Mouse (Mus musculus) intestine, embryonic 16.5 days (tissue): Measurements from ENCODE around the gene Sntb2. TPM values are rescaled to one million over a fixed set of nuclear protein-coding genes. Genes with fewer than 3 reads are reported as not detected.

Source experiments
- ATAC-seq: fragments of 200-750 bp; cut with Nextera tagmentation; 2 replicates; pipeline ENCODE4 v1.8.0; 2017; ENCODE audit warnings: moderate TSS enrichment, moderate library complexity
- H3K27ac ChIP-seq: fragments of 300-500 bp; sonication (generic); 2 replicates; pipeline ENCODE4 v1.5.1; 2014; ENCODE audit warnings: mild to moderate bottlenecking, low read length
- H3K27me3 ChIP-seq: fragments of 300-500 bp; sonication (generic); replicated peaks from 2 replicates; pipeline ENCODE4 v1.6.1; 2014; ENCODE audit warnings: low read length, control low read depth, mixed read lengths; ENCODE audit not compliant: control insufficient read depth, insufficient read depth
- H3K36me3 ChIP-seq: fragments of 300-500 bp; sonication (generic); 2 replicates; pipeline ENCODE4 v1.6.1; 2014; ENCODE audit warnings: low read length, control low read depth; ENCODE audit not compliant: control insufficient read depth, insufficient read depth
- H3K4me1 ChIP-seq: fragments of 300-500 bp; sonication (generic); 2 replicates; pipeline ENCODE4 v1.6.1; 2014; ENCODE audit warnings: low read length, control low read depth, mixed read lengths; ENCODE audit not compliant: control insufficient read depth, insufficient read depth
- H3K4me2 ChIP-seq: fragments of 300-500 bp; sonication (generic); 2 replicates; pipeline ENCODE4 v1.6.1; 2014; ENCODE audit warnings: low read depth, low read length, control low read depth
- H3K4me3 ChIP-seq: fragments of 300-500 bp; sonication (generic); 2 replicates; pipeline ENCODE4 v1.5.1; 2014; ENCODE audit warnings: mild to moderate bottlenecking, low read length
- H3K9ac ChIP-seq: fragments of 300-500 bp; sonication (generic); 2 replicates; pipeline ENCODE4 v1.6.1; 2014; ENCODE audit warnings: low read depth, low read length
- H3K9me3 ChIP-seq: fragments of 300-500 bp; sonication (generic); 2 replicates; pipeline ENCODE4 v1.6.1; 2016; ENCODE audit warnings: low read length, control low read depth; ENCODE audit not compliant: control insufficient read depth
- WGBS: fragments of 180-500 bp; shearing (Covaris S2); extraction: QIAGEN DNeasy Blood & Tissue Kit; methylation state at CpG from one replicate; pipeline ENCODE4 v1.1.7; 2014; 5-methylcytosine and 5-hydroxymethylcytosine counted together
- polyA plus RNA-seq: library from polyadenylated mRNA; unstranded; fragments of >200 nt; fragmentation: Nextera tagmentation; extraction: Ambion mirVana; gene quantifications from 2 replicates; pipeline ENCODE4 v1.2.1, GENCODE M21; 2015

Sntb2 gene
- polyA plus RNA-seq, 1 experiment from 2014 or later, result 8.5 TPM

DNA sequence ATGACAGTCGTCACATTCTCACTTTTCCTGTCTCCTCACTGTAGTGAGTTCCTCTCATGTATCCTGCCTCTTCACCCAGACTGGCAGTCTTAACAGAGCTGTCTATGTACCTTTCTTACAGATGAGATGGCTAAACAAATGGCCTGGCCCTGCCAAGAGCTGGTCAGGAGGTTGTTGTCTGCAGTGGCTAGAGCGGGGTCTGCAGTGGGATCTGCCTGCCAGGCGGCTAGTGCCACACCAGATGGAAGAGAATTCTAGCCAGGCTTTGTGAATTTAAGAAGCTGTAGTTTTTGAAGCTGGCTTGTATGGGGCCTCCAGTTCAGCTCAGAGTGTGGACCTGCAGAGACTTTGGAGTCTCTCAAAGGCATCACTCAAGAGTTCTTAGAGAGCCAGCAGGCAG, 100.1 kb downstream of the Sntb2 start:
- H3K4me3 ChIP-seq, result no peak overlapping the region
- H3K9ac ChIP-seq, result no peak overlapping the region
- H3K9me3 ChIP-seq, result no peaks in the 10 kb centered on the region
- no peak for ATAC-seq
- 93% methylated on average over 3 of the region's 3 CpGs for WGBS
- no peaks in the 10 kb centered on the region; the same call in 1 of the 2 replicates for H3K36me3 ChIP-seq
- no peak overlapping the region for H3K27ac ChIP-seq
- H3K4me2 ChIP-seq, result no peak overlapping the region
- peaks cover 14% of the 10 kb centered on the region for H3K4me1 ChIP-seq
- H3K27me3 ChIP-seq, result no peaks in the 10 kb centered on the region

DNA sequence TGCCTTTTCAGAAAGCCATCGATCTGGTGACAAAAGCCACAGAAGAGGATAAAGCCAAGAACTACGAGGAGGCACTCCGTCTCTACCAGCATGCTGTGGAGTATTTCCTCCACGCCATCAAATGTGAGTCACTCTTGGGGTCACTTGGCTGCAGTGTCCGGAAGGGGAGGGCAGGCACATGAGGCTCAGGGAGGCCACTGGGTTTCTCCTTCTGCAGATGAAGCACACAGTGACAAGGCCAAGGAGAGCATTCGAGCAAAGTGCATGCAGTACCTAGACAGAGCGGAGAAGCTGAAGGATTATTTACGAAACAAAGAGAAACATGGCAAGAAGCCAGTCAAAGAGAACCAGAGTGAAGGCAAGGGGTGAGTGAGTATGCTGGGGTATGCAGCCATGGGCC, 101.1 kb downstream of the Sntb2 start:
- peaks cover 14% of the 10 kb centered on the region for H3K4me1 ChIP-seq
- WGBS, result 79% methylated on average over 8 of the region's 8 CpGs
- H3K36me3 ChIP-seq, result no peaks in the 10 kb centered on the region; the same call in 1 of the 2 replicates
- H3K27me3 ChIP-seq, result no peaks in the 10 kb centered on the region
- H3K27ac ChIP-seq, result no peak overlapping the region
- H3K9ac ChIP-seq, result no peak overlapping the region
- no peaks in the 10 kb centered on the region for H3K9me3 ChIP-seq
- no peak overlapping the region for H3K4me3 ChIP-seq
- ATAC-seq, result no peak
- H3K4me2 ChIP-seq, result no peak overlapping the region

DNA sequence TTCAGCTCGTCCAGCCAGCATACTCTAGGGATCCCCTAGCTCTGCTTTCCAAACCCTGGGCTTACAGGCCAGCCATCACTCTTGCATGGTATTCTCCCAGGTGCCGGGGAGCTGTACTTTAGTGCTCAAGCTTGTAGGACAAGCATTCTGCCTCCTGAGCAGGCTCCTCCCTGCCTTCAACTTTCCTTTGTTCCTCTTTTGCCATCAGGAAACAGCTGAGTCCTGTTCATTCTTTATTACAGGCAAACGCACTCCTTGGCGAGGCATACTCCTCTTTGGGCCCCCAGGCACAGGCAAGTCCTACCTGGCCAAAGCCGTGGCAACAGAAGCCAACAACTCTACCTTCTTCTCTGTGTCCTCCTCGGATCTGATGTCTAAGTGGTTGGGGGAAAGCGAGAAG, 105.1 kb downstream of the Sntb2 start:
- 83% methylated on average over 7 of the region's 7 CpGs for WGBS
- no peak for ATAC-seq
- no peaks in the 10 kb centered on the region for H3K9me3 ChIP-seq
- no peak overlapping the region for H3K9ac ChIP-seq
- H3K4me3 ChIP-seq, result no peak overlapping the region
- H3K4me2 ChIP-seq, result no peak overlapping the region
- H3K27ac ChIP-seq, result no peak overlapping the region
- no peaks in the 10 kb centered on the region for H3K4me1 ChIP-seq
- no peaks in the 10 kb centered on the region for H3K27me3 ChIP-seq
- H3K36me3 ChIP-seq, result peaks cover 7% of the 10 kb centered on the region

DNA sequence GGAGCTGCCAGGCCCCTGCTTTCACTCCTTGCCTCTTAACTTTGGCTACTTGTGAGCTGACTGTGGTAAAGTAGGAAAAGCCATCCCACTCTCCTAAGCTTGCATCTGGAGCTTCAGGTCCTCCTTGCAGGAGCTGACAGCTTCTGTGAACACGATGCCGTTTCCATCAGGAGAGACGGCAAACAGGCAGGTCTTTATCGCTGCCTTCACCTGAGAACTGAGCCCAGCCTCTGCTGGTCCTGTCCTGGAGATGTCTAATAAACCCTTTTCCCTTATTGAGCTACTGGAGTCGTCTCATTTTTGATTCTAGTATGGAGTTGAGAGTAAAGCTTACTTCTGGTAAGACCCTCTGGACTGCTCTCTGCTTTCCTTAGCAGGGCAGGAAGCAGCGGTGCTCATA, 109.9 kb downstream of the Sntb2 start:
- Histone ChIP-seq H3K9ac (no peak overlapping the region), H3K4me2 (no peak overlapping the region), H3K36me3 (peaks cover 10% of the 10 kb centered on the region)

DNA sequence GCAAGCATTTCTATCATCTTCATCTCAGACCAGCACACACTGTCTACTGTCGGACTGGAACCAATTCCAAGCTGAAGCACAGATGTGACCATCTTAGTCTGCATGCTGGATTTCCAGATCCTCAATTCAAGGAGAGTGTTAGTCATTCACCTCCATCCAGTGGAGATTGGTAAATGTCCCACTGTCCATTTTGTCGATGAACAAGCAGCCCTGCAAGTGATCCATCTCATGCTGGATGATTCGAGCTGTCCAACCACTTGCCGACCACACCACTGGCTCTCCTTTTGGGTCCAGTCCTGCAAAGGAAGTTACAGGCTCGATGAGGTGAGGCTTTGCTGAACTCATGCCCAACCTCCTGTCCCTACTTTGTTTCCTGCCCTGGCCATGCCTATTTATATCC, 111.4 kb downstream of the Sntb2 start:
- H3K9ac ChIP-seq, result no peak overlapping the region
- no peak overlapping the region for H3K4me3 ChIP-seq
- peaks cover 13% of the 10 kb centered on the region for H3K4me1 ChIP-seq
- peak overlapping the region; percentile 74 for H3K4me2 ChIP-seq
- WGBS, result 81% methylated on average over 5 of the region's 5 CpGs
- ATAC-seq, result no peak
- H3K36me3 ChIP-seq, result peaks cover 17% of the 10 kb centered on the region
- no peaks in the 10 kb centered on the region for H3K9me3 ChIP-seq
- H3K27me3 ChIP-seq, result no peaks in the 10 kb centered on the region
- H3K27ac ChIP-seq, result no peak overlapping the region

More for the DNA sequence above, 109.9 kb downstream of the Sntb2 start:
- no peak for ATAC-seq
- Histone ChIP-seq H3K4me1 (peaks cover 13% of the 10 kb centered on the region), H3K9me3 (no peaks in the 10 kb centered on the region), H3K4me3 (no peak overlapping the region), H3K27me3 (no peaks in the 10 kb centered on the region), H3K27ac (no peak overlapping the region)
- 87% methylated on average over 6 of the region's 6 CpGs for WGBS

DNA sequence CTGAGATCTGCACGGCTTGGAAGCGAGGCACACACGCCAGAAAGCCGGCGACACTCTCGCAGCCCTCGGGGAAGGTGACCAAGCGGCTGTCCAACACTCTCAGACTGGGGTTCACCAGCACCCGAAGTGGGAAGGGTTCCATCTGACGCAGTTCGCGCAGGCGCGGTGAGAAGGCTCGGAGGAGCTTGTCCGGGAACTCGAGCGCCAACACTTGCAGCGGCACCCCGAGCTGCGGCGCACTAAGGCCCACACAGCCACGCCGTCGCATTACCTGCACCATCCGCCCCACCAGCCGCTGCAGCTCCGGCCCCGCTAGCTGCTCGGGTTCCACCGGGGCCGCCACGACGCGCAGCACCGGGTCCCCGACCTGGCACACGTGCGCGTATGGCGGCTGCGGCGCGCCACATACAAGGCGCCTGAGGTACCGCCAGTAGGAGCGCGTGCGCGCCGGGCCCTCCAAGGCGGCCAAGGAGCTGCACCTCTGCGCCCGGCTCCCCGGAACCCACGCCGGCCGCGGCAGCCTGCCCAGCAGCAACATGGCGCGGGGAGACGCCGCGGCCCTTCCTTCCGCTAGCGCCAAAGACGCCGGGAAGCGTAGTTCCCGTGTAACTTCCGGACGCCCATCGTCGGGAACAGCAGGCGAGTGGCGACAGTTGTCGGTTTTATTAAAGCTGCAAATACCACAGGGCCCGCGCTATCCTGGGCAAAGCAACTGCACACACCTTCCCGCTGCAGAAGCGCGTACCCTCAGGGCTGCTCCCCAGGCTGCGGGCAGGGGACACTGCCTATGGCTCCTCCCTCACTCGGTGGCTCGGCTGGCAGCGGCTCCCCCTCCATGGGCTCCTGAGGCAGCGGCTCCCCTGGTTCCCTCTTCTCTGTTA, 112.8 kb downstream of the Sntb2 start, which contains the start of gene Pdf:
TSS of gene Pdf (minus strand) at position 554 of the 881 bp plus-strand sequence.
- no peaks in the 10 kb centered on the region for H3K9me3 ChIP-seq
- peak within 1 kb of the TSS; percentile 94 for H3K9ac ChIP-seq
- peak within 1 kb of the TSS; percentile 96 for H3K27ac ChIP-seq
- H3K4me3 ChIP-seq, result peak within 1 kb of the TSS; percentile 85
- peaks cover 13% of the 10 kb centered on the region for H3K4me1 ChIP-seq
- ATAC-seq, result peak; percentile 90
- no peaks in the 10 kb centered on the region for H3K27me3 ChIP-seq
- under 1% methylated on average over 87 of the region's 87 CpGs for WGBS
- H3K36me3 ChIP-seq, result peaks cover 20% of the 10 kb centered on the region
- H3K4me2 ChIP-seq, result peak within 1 kb of the TSS; percentile 74

DNA sequence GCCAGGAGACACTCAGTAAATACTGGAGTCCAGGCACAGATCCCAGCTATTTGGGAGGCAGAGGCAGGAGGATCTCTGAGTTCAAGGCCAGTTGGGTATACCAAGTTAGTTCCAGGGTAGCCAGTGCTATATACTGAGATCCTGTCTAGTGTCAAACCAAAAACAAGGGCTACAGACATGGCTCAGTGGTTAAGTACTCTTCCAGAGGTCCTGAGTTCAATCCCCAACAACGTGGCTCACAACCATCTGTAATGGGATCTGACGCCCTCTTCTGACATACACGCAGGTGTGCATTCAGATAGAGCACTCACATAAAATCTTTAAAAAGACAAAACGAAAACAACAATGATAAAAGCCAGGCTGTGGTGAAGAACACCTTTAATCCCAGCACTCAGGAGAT, 113.9 kb downstream of the Sntb2 start:
- H3K27me3 ChIP-seq, result no peaks in the 10 kb centered on the region
- no peak for ATAC-seq
- H3K4me3 ChIP-seq, result no peak overlapping the region
- H3K27ac ChIP-seq, result no peak overlapping the region
- H3K9ac ChIP-seq, result no peak overlapping the region
- peaks cover 13% of the 10 kb centered on the region for H3K4me1 ChIP-seq
- peaks cover 23% of the 10 kb centered on the region for H3K36me3 ChIP-seq
- H3K4me2 ChIP-seq, result peak overlapping the region; percentile 74; the same call in 1 of the 2 replicates
- H3K9me3 ChIP-seq, result no peaks in the 10 kb centered on the region
- WGBS, result 95% methylated on average over 4 of the region's 4 CpGs

DNA sequence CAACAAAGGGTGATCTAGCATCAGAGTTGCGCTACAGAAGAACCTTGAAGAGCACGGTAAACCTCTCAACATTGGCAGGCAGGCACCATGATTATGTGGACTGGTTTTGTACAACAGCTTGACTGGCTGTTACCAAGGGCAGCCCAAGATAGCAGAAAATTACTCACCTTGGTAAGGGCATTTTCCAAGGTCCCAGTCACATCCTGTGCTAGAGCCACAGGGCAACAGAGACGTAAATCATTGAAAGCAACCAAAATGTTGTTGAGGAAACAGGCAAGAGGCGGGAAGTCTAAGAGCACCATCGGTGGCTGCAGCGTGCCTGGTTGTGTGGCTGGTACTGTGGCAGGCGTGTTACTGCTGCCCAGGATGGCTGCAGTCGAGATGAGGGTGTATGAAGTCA, 116.5 kb downstream of the Sntb2 start:
- Histone ChIP-seq H3K36me3 (peaks cover 23% of the 10 kb centered on the region), H3K4me1 (peaks cover 10% of the 10 kb centered on the region), H3K4me3 (no peak overlapping the region), H3K9ac (no peak overlapping the region), H3K9me3 (no peaks in the 10 kb centered on the region), H3K27ac (no peak overlapping the region), H3K27me3 (no peaks in the 10 kb centered on the region), H3K4me2 (no peak overlapping the region)
- ATAC-seq, result no peak
- 94% methylated on average over 8 of the region's 8 CpGs for WGBS

DNA sequence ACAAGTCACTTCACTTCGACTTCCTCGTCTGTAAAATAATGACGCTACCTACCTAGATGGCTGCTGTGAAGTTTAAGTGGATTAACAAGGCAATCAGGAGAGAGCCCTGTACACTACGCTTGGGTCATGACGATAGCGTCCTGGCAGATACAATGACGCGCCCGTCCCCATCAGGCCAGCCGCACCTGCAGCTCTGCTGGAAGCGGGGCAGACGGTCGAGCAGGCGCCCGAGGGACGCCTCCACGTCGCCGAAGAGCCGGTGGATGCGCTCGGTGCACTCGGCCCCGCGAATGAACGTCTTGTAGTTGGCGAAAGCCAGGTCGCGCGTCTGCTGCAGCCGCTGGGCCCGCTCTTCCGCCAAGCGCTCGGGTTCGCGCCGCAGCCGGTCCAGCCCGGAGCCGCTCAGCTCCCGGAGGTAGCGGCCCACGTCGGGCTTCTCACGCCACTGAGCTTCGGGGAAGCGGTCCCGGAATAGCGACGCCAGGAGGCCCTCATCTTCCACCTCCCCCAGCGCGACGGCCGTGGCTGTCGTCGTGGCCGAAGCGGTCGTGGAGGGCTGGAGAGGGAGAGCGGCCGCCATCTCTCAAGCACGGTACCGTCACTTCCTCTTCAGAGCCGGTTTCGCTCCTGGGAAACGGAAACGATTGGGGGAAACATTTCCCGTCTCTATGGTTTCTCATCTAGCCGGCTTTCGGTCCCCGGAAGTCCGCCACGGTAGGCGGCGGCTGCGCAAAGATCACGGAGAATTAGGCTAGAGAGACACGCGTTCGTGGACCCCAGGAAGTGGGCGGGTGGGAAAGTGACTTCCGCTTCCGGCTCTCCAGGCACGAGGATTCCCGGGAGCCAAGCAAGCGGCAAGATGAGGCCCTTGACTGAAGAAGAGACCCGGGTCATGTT, 120.8 kb downstream of the Sntb2 start, which contains the start of the genes Cog8 and Nip7:
TSS of gene Cog8 (minus strand) at position 614 of the 897 bp plus-strand sequence.
TSS of gene Nip7 (plus strand) at position 802 of the 897 bp plus-strand sequence.
- Histone ChIP-seq H3K27ac (peak within 1 kb of the TSS; percentile 74), H3K4me3 (peak within 1 kb of the TSS; percentile 100), H3K36me3 (peaks cover 22% of the 10 kb centered on the region), H3K4me1 (peaks cover 6% of the 10 kb centered on the region), H3K4me2 (peak within 1 kb of the TSS; percentile 89), H3K9ac (peak within 1 kb of the TSS; percentile 92), H3K9me3 (no peaks in the 10 kb centered on the region), H3K27me3 (no peaks in the 10 kb centered on the region)
- peak; percentile 97 for ATAC-seq
- WGBS, result under 1% methylated on average over 88 of the region's 88 CpGs
